Mouse (Mus musculus) splenic B cell, adult 2 months (primary cell): Measurements from ENCODE around the gene Rasl11b.

Source experiments
- DNase-seq: peaks from one replicate; pipeline ENCODE4 v3.0.0-alpha.2; 2011; ENCODE audit warnings: low read depth, low spot score
- H3K27me3 ChIP-seq: 2 replicates; pipeline ENCODE4 v1.6.1; 2012; ENCODE audit warnings: mild to moderate bottlenecking, low read length, moderate library complexity, mixed read lengths; ENCODE audit not compliant: control insufficient read depth, poor library complexity, insufficient read depth, severe bottlenecking
- H3K36me3 ChIP-seq: 2 replicates; pipeline ENCODE4 v1.6.1; 2012; ENCODE audit warnings: mild to moderate bottlenecking, low read length, moderate library complexity, mixed read lengths; ENCODE audit not compliant: control insufficient read depth, poor library complexity, insufficient read depth, severe bottlenecking

Rasl11b gene

GRCm38 (mm10) chr5:74194841-74195613 is at the start of gene Rasl11b:
TSS of gene Rasl11b (plus strand) at chr5:74195286.
- Histone ChIP-seq H3K36me3 (no peaks in the 10 kb centered on the region), H3K27me3 (peaks cover 3% of the 10 kb centered on the region; the same call in 1 of the 2 replicates)
- peak; percentile 80 for DNase-seq

- Histone ChIP-seq H3K36me3 (no peaks in the 10 kb centered on the region), H3K27me3 (no peaks in the 10 kb centered on the region)
- DNase-seq = no peak
Measured at GRCm38 (mm10) chr5:74147631-74148030, 47.5 kb upstream of the Rasl11b start.

GRCm38 (mm10) chr5:74149975-74150374 is 45.1 kb upstream of the Rasl11b start:
- no peak for DNase-seq
- H3K27me3 ChIP-seq = no peaks in the 10 kb centered on the region
- H3K36me3 ChIP-seq = no peaks in the 10 kb centered on the region

GRCm38 (mm10) chr5:74151774-74152173 is 43.3 kb upstream of the Rasl11b start:
- no peak for DNase-seq
- no peaks in the 10 kb centered on the region for H3K27me3 ChIP-seq
- no peaks in the 10 kb centered on the region for H3K36me3 ChIP-seq

- no peaks in the 10 kb centered on the region for H3K27me3 ChIP-seq
- no peaks in the 10 kb centered on the region for H3K36me3 ChIP-seq
- DNase-seq = no peak
Measured at GRCm38 (mm10) chr5:74155860-74156351, 39.2 kb upstream of the Rasl11b start.

- Histone ChIP-seq H3K27me3 (no peaks in the 10 kb centered on the region), H3K36me3 (no peaks in the 10 kb centered on the region)
- DNase-seq = no peak
Measured at GRCm38 (mm10) chr5:74158929-74159632, 36.0 kb upstream of the Rasl11b start.

- H3K36me3 ChIP-seq = no peaks in the 10 kb centered on the region
- no peak for DNase-seq
- no peaks in the 10 kb centered on the region for H3K27me3 ChIP-seq
Measured at GRCm38 (mm10) chr5:74159906-74160305, 35.2 kb upstream of the Rasl11b start.

GRCm38 (mm10) chr5:74160349-74160748 is 34.7 kb upstream of the Rasl11b start:
- Histone ChIP-seq H3K27me3 (no peaks in the 10 kb centered on the region), H3K36me3 (no peaks in the 10 kb centered on the region)
- no peak for DNase-seq

GRCm38 (mm10) chr5:74161297-74161926 is 33.7 kb upstream of the Rasl11b start:
- Histone ChIP-seq H3K36me3 (no peaks in the 10 kb centered on the region), H3K27me3 (no peaks in the 10 kb centered on the region)
- no peak for DNase-seq

- no peak for DNase-seq
- Histone ChIP-seq H3K36me3 (no peaks in the 10 kb centered on the region), H3K27me3 (no peaks in the 10 kb centered on the region)
Measured at GRCm38 (mm10) chr5:74162013-74162412, 33.1 kb upstream of the Rasl11b start.

GRCm38 (mm10) chr5:74163141-74163540 is 31.9 kb upstream of the Rasl11b start:
- H3K36me3 ChIP-seq = no peaks in the 10 kb centered on the region
- no peaks in the 10 kb centered on the region for H3K27me3 ChIP-seq
- DNase-seq = no peak

- Histone ChIP-seq H3K27me3 (no peaks in the 10 kb centered on the region), H3K36me3 (no peaks in the 10 kb centered on the region)
- DNase-seq = peak; percentile 5
Measured at GRCm38 (mm10) chr5:74164547-74164946, 30.5 kb upstream of the Rasl11b start.

- DNase-seq = peak; percentile 24
- H3K27me3 ChIP-seq = no peaks in the 10 kb centered on the region
- H3K36me3 ChIP-seq = no peaks in the 10 kb centered on the region
Measured at GRCm38 (mm10) chr5:74166642-74167041, 28.4 kb upstream of the Rasl11b start.

GRCm38 (mm10) chr5:74168085-74168484 is 27.0 kb upstream of the Rasl11b start:
- no peaks in the 10 kb centered on the region for H3K36me3 ChIP-seq
- no peak for DNase-seq

GRCm38 (mm10) chr5:74171768-74172167 is 23.3 kb upstream of the Rasl11b start:
- no peak for DNase-seq
- H3K27me3 ChIP-seq = no peaks in the 10 kb centered on the region
- H3K36me3 ChIP-seq = no peaks in the 10 kb centered on the region

More at GRCm38 (mm10) chr5:74168085-74168484, 27.0 kb upstream of the Rasl11b start:
- H3K27me3 ChIP-seq = no peaks in the 10 kb centered on the region
